Mouse (Mus musculus) midbrain, embryonic 10.5 days (tissue): Measurements from ENCODE around the gene Utp14a. TPM values are rescaled to one million over a fixed set of nuclear protein-coding genes. Genes with fewer than 3 reads are reported as not detected.
"Not testable (repeated sequence)": the region's sequence is repeated elsewhere in the genome, so short reads cannot be mapped to it uniquely, and the experiment has no call there.

Experiments used
- DNase-seq: peaks from one replicate; pipeline ENCODE4 v3.0.0-alpha.2; 2017; ENCODE audit warnings: low spot score
- H3K27ac ChIP-seq: fragments of 300-500 bp; sonication (generic); replicated peaks from 2 replicates; pipeline ENCODE4 v1.5.1; 2016; ENCODE audit warnings: mild to moderate bottlenecking
- H3K27me3 ChIP-seq: fragments of 300-500 bp; sonication (generic); 2 replicates; pipeline ENCODE4 v1.6.1; 2016; ENCODE audit warnings: low read depth, mild to moderate bottlenecking; ENCODE audit not compliant: poor library complexity, severe bottlenecking
- H3K36me3 ChIP-seq: fragments of 300-500 bp; sonication (generic); 2 replicates; pipeline ENCODE4 v1.6.1; 2016; ENCODE audit warnings: mild to moderate bottlenecking, moderate library complexity
- H3K4me1 ChIP-seq: fragments of 300-500 bp; sonication (generic); 2 replicates; pipeline ENCODE4 v1.6.1; 2016
- H3K4me3 ChIP-seq: fragments of 300-500 bp; sonication (generic); 2 replicates; pipeline ENCODE4 v1.5.1; 2016; ENCODE audit warnings: mild to moderate bottlenecking, moderate library complexity
- H3K9me3 ChIP-seq: fragments of 300-500 bp; sonication (generic); replicated peaks from 2 replicates; pipeline ENCODE4 v1.6.1; 2016; ENCODE audit warnings: mild to moderate bottlenecking
- WGBS: fragments of 180-500 bp; shearing (Covaris S2); methylation state at CpG from one replicate; pipeline ENCODE4 v1.1.7; 2016; 5-methylcytosine and 5-hydroxymethylcytosine counted together
- polyA plus RNA-seq: library from polyadenylated mRNA; unstranded; fragments of >200 nt; fragmentation: Nextera tagmentation; extraction: Ambion mirVana; gene quantifications from 2 replicates; pipeline ENCODE4 v1.2.1, GENCODE M21; 2016

Gene Utp14a
- 19.7 and 22.8 TPM in 2 replicates for polyA plus RNA-seq

DNA sequence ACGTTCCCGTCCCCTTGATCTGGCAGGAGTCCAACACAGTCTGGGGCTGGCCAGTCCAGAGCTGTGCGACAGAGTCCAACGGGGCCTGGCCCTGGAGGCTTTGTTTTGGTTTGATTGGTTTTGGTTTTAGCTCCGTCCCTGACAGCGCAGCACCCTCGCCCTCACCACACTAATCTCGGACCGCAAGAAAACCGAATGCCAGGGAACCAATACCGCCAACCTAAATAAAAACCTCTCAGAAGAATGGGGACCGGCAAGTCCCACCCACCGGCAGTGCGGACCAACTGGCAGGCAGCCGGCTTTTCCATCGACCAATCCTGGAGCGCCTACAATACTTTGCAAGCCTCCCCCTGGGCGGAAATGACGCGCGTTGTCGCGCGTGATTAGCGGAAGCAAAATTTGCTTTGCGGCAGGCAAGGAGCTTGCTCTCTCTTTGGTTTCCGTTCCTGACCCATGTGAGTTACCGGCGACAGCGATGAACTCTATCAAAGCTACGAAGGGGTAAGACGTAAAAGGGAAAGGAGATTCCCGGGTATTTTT lies at the start of gene Utp14a:
Gene Utp14a, plus strand, starts transcription at position 395 of the 540 bp plus-strand sequence.
- peak; percentile 90 for DNase-seq
- Histone ChIP-seq H3K36me3 (peaks cover 23% of the 10 kb centered on the region), H3K4me3 (peak within 1 kb of the TSS; percentile 62), H3K9me3 (no peaks in the 10 kb centered on the region), H3K27me3 (no peaks in the 10 kb centered on the region), H3K4me1 (peaks cover 5% of the 10 kb centered on the region), H3K27ac (peak within 1 kb of the TSS; percentile 80)
- WGBS, result 14% methylated on average over 33 of the region's 33 CpGs

DNA sequence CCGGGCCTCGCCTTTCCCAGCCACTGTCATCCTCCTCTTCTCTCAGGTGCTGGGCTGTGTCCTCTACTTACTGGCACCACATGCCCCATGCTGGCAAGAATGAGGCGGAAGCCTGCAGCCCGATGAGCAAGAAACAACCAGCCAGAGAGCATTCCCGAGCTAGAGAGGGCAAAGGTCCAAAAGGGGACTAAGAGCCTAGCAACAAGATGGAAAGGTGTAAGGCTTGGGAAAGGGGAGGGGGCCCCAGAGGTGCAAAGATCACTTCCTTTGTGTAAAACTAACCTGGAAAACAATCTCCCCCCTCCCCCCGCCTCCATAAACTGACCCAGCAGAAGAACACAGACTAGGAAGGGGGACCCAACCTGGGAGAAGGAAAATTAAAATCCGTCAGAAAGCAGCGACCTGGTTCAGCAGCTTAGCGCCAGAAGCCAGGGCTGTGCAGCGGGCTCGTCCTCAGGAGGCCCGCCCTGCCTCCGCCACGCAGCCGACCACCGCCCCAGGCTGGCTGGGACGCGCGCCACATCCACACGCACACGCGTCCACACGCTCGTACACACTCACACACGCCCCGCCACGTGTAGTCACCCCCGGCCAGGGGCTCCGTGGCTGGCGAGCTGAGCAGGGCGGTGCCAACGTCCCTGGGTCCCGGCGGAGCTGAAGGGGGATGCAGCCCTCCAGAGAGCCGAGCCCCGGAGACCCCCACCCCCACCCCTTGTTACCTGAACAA lies 48.7 kb upstream of the Utp14a start:
- peak overlapping the region; percentile 84 for H3K27ac ChIP-seq
- H3K4me1 ChIP-seq, result peaks cover 5% of the 10 kb centered on the region
- WGBS, result 13% methylated on average over 36 of the region's 36 CpGs
- peak; percentile 12 for DNase-seq
- H3K36me3 ChIP-seq, result no peaks in the 10 kb centered on the region
- peak overlapping the region; percentile 72 for H3K4me3 ChIP-seq
- H3K27me3 ChIP-seq, result peaks cover 5% of the 10 kb centered on the region; the same call in 1 of the 2 replicates
- no peaks in the 10 kb centered on the region for H3K9me3 ChIP-seq

DNA sequence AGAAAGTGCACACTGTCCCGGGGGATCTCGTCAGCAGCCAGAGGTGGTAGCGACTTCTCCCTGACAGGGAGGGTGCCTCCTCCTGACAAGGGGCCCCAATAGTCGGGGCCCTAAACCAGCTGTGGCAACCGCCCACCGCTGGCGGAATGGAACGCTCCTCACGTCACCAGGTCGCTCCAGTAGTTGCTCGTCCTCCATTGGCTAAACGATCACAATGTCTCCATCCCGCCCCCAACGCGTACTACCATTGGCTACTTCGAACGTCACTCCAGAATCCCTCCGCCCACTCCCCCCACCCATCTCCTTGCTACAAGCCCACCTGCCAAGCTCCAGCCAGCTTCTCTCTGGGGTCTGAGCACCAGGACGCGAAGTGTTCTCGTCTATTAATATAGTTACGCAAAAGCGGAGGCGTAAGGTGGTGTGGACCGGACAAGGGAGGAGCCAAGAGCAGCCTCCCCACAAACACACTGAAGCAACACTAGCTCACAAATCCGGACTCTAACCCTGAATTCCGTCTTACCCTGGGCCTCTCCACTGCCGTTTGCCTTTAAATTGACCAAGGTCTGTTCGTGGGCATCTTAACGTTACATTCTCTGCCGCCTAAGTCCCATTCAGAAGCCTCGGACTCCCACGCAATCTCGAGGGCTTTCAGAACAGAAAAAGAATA lies 48.0 kb upstream of the Utp14a start, which contains the start of gene Zdhhc9:
Gene Zdhhc9, minus strand, starts transcription at position 360 of the 667 bp plus-strand sequence.
- DNase-seq, result peak; percentile 87
- Histone ChIP-seq H3K36me3 (no peaks in the 10 kb centered on the region), H3K9me3 (no peaks in the 10 kb centered on the region), H3K4me3 (peak within 1 kb of the TSS; percentile 72), H3K4me1 (peaks cover 5% of the 10 kb centered on the region), H3K27me3 (peaks cover 5% of the 10 kb centered on the region; the same call in 1 of the 2 replicates), H3K27ac (peak within 1 kb of the TSS; percentile 84)
- WGBS, result 16% methylated on average over 34 of the region's 34 CpGs

DNA sequence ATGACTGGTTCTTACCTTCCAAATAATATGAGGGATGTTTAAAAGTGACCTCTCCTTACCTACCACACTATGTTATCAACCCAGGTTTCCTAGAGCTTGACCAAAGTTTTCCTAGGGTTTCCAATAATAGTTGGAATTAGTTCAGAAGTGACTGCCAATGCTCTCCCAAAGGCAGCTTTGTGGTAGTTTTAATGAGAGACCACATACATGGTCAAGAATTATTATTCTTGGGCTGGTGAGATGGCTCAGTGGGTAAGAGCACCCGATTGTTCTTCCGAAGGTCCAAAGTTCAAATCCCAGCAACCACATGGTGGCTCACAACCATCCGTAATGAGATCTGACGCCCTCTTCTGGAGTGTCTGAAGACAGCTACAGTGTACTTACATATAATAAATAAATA lies 46.9 kb upstream of the Utp14a start:
- H3K36me3 ChIP-seq, H3K9me3 ChIP-seq, H3K4me1 ChIP-seq, DNase-seq, H3K27ac ChIP-seq, H3K27me3 ChIP-seq, H3K4me3 ChIP-seq: not testable (repeated sequence)
- WGBS, result 70% methylated on average over 4 of the region's 4 CpGs

DNA sequence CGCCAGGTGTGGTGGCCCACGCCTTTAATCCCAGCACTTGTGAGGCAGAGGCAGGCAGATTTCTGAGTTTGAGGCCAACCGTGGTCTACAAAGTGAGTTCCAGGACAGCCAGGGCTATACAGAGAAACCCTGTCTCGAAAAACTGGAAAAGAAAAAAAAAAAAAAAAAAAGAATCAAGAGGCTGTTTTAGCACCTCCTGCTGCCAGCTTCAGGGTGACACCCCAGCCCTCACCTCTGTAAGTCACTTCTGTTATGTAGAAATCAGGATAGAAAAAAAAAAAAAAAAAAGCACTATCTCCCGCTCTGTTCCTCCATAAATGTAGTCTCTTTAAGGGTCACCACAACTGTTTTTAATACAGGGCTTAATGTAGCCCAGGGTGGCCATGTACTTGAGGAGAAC lies 37.2 kb upstream of the Utp14a start:
- 81% methylated on average over 5 of the region's 5 CpGs for whole genome bisulfite sequencing
- H3K9me3 ChIP-seq, result no peaks in the 10 kb centered on the region
- no peaks in the 10 kb centered on the region for H3K4me1 ChIP-seq
- no peak for DNase-seq
- H3K27me3 ChIP-seq, result no peaks in the 10 kb centered on the region
- H3K4me3 ChIP-seq, result no peak overlapping the region
- no peaks in the 10 kb centered on the region for H3K36me3 ChIP-seq
- H3K27ac ChIP-seq, result no peak overlapping the region

DNA sequence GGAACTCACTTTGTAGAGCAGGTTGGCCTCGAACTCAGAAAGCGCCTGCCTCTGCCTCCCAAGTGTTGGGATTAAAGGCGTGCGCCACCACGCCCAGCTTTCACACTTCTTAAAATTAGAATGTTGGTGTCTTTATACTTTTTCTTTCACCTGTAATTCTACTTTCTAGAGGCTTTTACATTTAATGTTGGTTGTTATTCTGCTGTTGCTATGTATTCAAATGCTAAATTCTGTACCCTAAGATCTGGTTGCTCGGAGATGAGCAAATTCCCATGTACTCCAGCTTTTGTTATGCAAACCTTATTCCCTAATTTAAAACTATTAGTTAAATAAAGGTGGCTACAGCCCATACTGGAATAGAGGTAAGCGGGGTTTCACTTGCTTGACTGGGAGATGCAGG lies 34.0 kb upstream of the Utp14a start:
- Histone ChIP-seq H3K27ac (no peak overlapping the region), H3K27me3 (no peaks in the 10 kb centered on the region), H3K4me1 (no peaks in the 10 kb centered on the region), H3K36me3 (no peaks in the 10 kb centered on the region), H3K9me3 (no peaks in the 10 kb centered on the region), H3K4me3 (no peak overlapping the region)
- no peak for DNase-seq
- WGBS, result 88% methylated on average over 7 of the region's 7 CpGs

DNA sequence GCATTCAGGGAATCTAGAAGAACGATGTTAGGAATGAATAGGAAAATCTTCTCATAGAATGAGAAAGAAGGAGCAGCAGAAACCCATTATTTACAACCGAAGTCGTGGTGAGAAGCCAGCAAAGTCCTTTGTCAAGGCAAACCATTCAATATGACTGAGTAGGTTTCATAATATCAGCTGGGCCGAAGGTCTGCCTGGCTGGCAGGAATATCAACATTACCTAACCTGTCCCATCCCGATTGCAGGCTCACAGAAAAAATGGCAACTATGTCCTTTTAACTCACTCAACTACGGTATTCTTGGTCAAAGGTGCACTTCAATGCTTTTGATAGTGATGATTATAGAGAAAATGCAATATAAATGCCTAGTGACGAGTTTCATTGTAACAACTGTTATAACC lies 30.4 kb upstream of the Utp14a start:
- Histone ChIP-seq H3K27me3 (no peaks in the 10 kb centered on the region), H3K36me3 (no peaks in the 10 kb centered on the region), H3K4me1 (no peaks in the 10 kb centered on the region), H3K9me3 (no peaks in the 10 kb centered on the region), H3K27ac (no peak overlapping the region), H3K4me3 (no peak overlapping the region)
- 86% methylated on average over 7 of the region's 7 CpGs for WGBS
- DNase-seq, result no peak

DNA sequence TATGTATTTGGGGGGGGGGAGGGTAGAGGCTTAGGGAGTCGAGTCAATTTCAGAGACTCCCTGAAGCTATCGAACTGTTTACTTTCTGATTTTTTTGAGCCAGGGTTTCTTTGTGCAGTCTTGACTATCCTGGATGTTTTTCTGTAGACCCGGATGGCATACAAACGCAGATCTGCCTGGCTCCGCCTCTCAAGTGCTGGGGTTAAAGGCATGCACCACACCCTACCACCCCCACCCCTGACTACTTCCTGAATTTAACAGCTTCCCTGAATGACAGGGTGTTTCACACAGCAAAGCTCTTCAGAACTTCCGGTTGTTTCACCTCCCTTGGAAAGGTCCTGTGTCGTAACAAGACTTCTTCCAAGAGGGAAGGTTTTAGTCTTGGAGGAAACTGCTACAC lies 22.2 kb upstream of the Utp14a start:
- Histone ChIP-seq H3K9me3 (no peaks in the 10 kb centered on the region), H3K36me3 (no peaks in the 10 kb centered on the region), H3K4me1 (no peaks in the 10 kb centered on the region), H3K27ac (no peak overlapping the region), H3K27me3 (no peaks in the 10 kb centered on the region), H3K4me3 (no peak overlapping the region)
- WGBS, result 75% methylated on average over 7 of the region's 7 CpGs
- no peak for DNase-seq

DNA sequence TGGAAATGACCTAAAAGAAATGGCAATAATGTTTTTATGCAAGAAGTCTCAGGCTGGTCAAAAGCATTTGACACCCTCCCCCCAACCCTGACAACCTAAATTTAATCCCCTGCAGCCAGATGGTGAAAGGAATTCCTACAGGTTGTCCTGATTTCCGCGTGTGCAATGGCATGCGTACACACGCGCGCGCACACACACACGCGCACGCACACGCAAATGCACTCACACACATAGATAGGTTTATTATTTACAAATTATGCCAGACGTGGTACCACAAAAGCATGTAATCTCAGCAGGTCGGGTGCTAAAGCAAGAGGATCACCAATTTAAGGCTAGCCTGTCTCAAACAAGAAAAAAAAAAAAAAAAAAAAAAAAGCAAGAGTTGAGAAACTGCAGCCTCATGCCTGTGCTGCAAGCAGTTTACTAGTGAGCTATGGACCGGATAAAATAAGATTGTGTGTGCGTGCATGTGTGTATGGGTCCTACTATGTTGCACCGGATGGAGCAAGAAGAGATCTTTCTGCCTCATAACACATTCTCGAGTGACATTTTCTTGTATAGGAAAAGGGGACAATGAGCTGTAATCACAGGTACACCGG lies 733 bp upstream of the Utp14a start:
- Histone ChIP-seq H3K36me3 (peaks cover 18% of the 10 kb centered on the region), H3K27me3 (no peaks in the 10 kb centered on the region), H3K4me1 (peaks cover 5% of the 10 kb centered on the region), H3K9me3 (no peaks in the 10 kb centered on the region), H3K27ac (peak overlapping the region; percentile 80), H3K4me3 (peak overlapping the region; percentile 62)
- peak; percentile 15 for DNase-seq
- WGBS, result 25% methylated on average over 18 of the region's 18 CpGs

DNA sequence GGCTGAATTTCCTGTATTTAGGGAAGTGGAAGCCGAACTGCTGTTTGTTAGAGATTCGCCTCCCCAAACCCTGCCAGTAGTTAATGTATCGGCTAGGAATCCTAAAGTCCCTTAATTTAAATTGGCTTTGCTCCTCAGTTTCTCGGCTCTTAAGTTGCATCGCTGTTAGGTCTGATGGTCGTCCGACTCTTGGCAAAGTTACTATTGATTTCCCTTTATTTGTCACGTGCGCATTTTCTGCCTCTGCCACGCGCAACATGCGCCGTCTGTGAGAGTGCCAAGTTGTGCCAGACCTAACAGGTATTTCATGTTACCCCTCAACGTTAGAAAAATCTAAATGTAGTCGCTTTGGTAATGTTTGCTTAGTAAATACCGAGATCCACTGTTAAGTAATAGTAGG lies 349 bp downstream of the Utp14a start:
- Histone ChIP-seq H3K9me3 (no peaks in the 10 kb centered on the region), H3K27ac (peak overlapping the region; percentile 55; the same call in 1 of the 2 replicates), H3K4me1 (peaks cover 5% of the 10 kb centered on the region), H3K4me3 (peak overlapping the region; percentile 62), H3K27me3 (no peaks in the 10 kb centered on the region), H3K36me3 (peaks cover 28% of the 10 kb centered on the region)
- no peak for DNase-seq
- 10% methylated on average over 16 of the region's 16 CpGs for WGBS

DNA sequence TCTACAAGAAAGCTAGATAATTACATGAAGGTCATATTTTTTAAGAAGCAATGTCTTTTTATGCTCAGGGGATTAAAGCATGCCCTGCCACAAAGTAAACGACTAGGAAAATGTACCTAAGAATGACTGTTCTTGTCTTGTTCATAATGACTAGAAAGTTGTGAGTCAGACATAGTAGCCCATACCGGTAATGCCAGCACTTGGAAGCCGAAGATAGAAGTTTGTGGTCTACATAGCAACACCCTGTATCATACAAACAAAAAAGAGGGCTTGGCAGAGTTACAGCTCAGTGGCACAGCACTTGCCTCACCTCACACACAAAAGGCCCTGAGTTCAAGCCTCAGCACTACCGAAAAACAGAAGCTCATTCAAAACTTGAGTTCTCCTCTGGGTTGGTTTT lies 15.0 kb downstream of the Utp14a start:
- Histone ChIP-seq H3K4me1 (no peaks in the 10 kb centered on the region), H3K27ac (no peak overlapping the region), H3K36me3 (peaks cover 66% of the 10 kb centered on the region), H3K9me3 (no peaks in the 10 kb centered on the region), H3K27me3 (no peaks in the 10 kb centered on the region), H3K4me3 (no peak overlapping the region)
- WGBS, result 89% methylated on average over 4 of the region's 4 CpGs
- DNase-seq, result no peak

DNA sequence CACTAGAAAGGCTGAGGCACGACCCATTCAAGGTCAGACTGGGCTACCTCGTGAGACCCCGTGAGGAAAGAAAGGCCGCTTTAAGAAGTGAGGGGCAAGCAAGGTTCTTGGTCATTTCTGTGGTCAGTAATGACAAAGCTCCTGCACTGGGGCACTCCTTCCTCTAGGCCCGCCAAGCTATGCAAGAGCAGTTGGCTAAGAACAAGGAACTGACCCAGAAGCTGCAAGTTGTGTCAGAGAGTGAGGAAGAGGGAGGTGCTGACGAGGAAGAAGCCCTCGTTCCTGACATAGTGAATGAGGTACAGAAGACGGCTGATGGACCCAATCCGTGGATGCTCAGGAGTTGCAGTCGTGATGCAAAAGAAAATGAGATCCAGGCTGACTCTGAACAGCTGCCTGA lies 18.0 kb downstream of the Utp14a start:
- Histone ChIP-seq H3K4me1 (no peaks in the 10 kb centered on the region), H3K9me3 (no peaks in the 10 kb centered on the region), H3K36me3 (peaks cover 52% of the 10 kb centered on the region), H3K27me3 (no peaks in the 10 kb centered on the region), H3K27ac (no peak overlapping the region), H3K4me3 (no peak overlapping the region)
- 88% methylated on average over 10 of the region's 10 CpGs for WGBS
- DNase-seq, result no peak
